Mouse (Mus musculus) gastrocnemius, adult 18-20 months (tissue): ENCODE measurements around the gene Rasgrf1. TPM values are rescaled to one million over a fixed set of nuclear protein-coding genes. Genes with fewer than 3 reads are reported as not detected.

Experiments
- total RNA-seq, 2 experiments: library from RNA; stranded (reverse); gene quantifications; 2 replicates each; pipeline ENCODE4 v1.2.3; 2021

The Rasgrf1 gene
- total RNA-seq, 2 experiments from 2014 or later = 0.05 TPM; not detected in 1

Other genes starting within 250 kb of the Rasgrf1 start
- 10 to 100 TPM; 14.2 to 14.4 TPM for gene Tmed3, start 204.8 kb upstream of the Rasgrf1 start, total RNA-seq
- gene Ankrd34c, start 171.4 kb upstream of the Rasgrf1 start, total RNA-seq = not detected
- 10 to 100 TPM; 10.2 to 10.8 TPM for gene Ctsh, start 144.2 kb downstream of the Rasgrf1 start, total RNA-seq
- gene Morf4l1, start 204.9 kb downstream of the Rasgrf1 start, total RNA-seq = 100 to 1,000 TPM; 168 to 191 TPM